Mouse (Mus musculus) heart, embryonic 12.5 days (tissue): ENCODE data around the gene Itgb3. TPM values are rescaled to one million over a fixed set of nuclear protein-coding genes. Genes with fewer than 3 reads are reported as not detected.
A peak's percentile ranks its signal among the peaks of the same experiment; 100 is the strongest.
"Not testable (repeated sequence)": the region's sequence is repeated elsewhere in the genome, so short reads cannot be mapped to it uniquely, and the experiment has no call there.

Experiments used
- ATAC-seq: fragments of 200-750 bp; cut with Nextera tagmentation; 2 replicates; pipeline ENCODE4 v1.8.0; 2017; ENCODE audit warnings: moderate TSS enrichment, moderate library complexity; ENCODE audit not compliant: insufficient number of reproducible peaks, low FRiP score
- H3K27ac ChIP-seq: fragments of 300-500 bp; sonication (generic); 2 replicates; pipeline ENCODE4 v1.5.1; 2016; ENCODE audit warnings: mild to moderate bottlenecking, moderate library complexity; ENCODE audit not compliant: poor library complexity, severe bottlenecking
- H3K27me3 ChIP-seq: fragments of 300-500 bp; sonication (generic); replicated peaks from 2 replicates; pipeline ENCODE4 v1.6.1; 2016; ENCODE audit warnings: mild to moderate bottlenecking, moderate library complexity
- H3K36me3 ChIP-seq: fragments of 300-500 bp; sonication (generic); 2 replicates; pipeline ENCODE4 v1.6.1; 2016; ENCODE audit warnings: mild to moderate bottlenecking, moderate library complexity
- H3K4me1 ChIP-seq: fragments of 300-500 bp; sonication (generic); replicated peaks from 2 replicates; pipeline ENCODE4 v1.6.1; 2016; ENCODE audit warnings: mild to moderate bottlenecking
- H3K4me2 ChIP-seq: fragments of 300-500 bp; sonication (generic); 2 replicates; pipeline ENCODE4 v1.6.1; 2016; ENCODE audit warnings: mild to moderate bottlenecking, moderate library complexity
- H3K4me3 ChIP-seq: fragments of 300-500 bp; sonication (generic); 2 replicates; pipeline ENCODE4 v1.5.1; 2016; ENCODE audit warnings: mild to moderate bottlenecking
- H3K9ac ChIP-seq: fragments of 300-500 bp; sonication (generic); 2 replicates; pipeline ENCODE4 v1.6.1; 2016; ENCODE audit warnings: mild to moderate bottlenecking, moderate library complexity
- H3K9me3 ChIP-seq: fragments of 300-500 bp; sonication (generic); replicated peaks from 2 replicates; pipeline ENCODE4 v1.6.1; 2016; ENCODE audit warnings: mild to moderate bottlenecking, moderate library complexity
- WGBS: fragments of 180-500 bp; shearing (Covaris S2); methylation state at CpG from one replicate; pipeline ENCODE4 v1.1.7; 2016; 5-methylcytosine and 5-hydroxymethylcytosine counted together
- polyA plus RNA-seq: library from polyadenylated mRNA; unstranded; fragments of >200 nt; fragmentation: Nextera tagmentation; extraction: Ambion mirVana; gene quantifications from 2 replicates; pipeline ENCODE4 v1.2.1, GENCODE M21; 2016

Itgb3 gene
- polyA plus RNA-seq = 9.6 and 11.9 TPM in 2 replicates

DNA sequence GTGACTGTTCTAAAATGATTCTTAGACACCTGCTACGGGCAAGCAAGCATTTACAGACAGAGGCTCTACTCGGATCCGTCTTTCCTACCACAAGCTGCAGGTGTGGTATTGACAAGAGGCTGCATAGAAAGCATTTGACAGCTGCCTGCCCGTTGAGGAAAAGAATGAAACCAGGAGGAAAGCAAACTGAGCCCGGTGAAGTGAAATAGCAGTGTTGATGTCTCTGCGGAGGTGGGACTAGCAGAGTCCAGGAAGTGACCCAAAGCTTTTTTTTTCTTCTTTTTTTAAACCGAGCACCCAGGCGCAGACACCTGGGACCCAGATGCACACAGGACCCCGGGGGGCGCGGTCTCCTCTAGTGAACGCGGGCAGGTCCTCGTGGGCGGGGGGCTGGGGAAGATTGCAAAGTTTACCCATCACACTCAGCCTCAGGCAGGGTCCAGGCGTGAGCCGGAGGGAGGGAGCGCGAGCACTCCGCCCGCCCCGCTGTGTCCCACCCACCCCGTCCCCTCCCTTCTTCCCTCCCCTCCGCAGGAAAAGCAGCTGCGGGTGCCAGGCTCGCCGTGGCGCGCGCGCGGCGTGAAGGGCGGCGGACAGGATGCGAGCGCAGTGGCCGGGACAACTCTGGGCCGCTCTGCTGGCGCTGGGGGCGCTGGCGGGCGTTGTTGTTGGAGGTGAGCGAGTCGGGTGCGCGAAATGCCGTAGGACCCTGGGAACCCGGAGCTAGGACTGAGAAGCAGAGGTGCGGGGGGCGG is at the start of gene Itgb3:
Gene Itgb3 (plus strand): TSS at position 510 of the 755 bp plus-strand sequence.
- peaks cover 14% of the 10 kb centered on the region for H3K4me1 ChIP-seq
- WGBS = under 1% methylated on average over 49 of the region's 51 CpGs

GRCm38 (mm10) chr11:104558065-104558464 is 49.7 kb upstream of the Itgb3 start:
- Histone ChIP-seq H3K36me3 (no peaks in the 10 kb centered on the region), H3K9ac (no peak overlapping the region), H3K27me3 (no peaks in the 10 kb centered on the region), H3K4me3 (no peak overlapping the region), H3K4me2 (peak overlapping the region; percentile 35), H3K27ac (peak overlapping the region; percentile 93), H3K4me1 (peaks cover 39% of the 10 kb centered on the region), H3K9me3 (no peaks in the 10 kb centered on the region)
- ATAC-seq = no peak
- WGBS = 34% methylated on average over 4 of the region's 4 CpGs

More for the DNA sequence above, at the start of gene Itgb3:
- ATAC-seq = peak; percentile 79
- Histone ChIP-seq H3K27me3 (peaks cover 10% of the 10 kb centered on the region), H3K36me3 (no peaks in the 10 kb centered on the region), H3K9me3 (no peaks in the 10 kb centered on the region), H3K27ac (peak within 1 kb of the TSS; percentile 2; the same call in 1 of the 2 replicates), H3K4me2 (peak within 1 kb of the TSS; percentile 98), H3K4me3 (peak within 1 kb of the TSS; percentile 63), H3K9ac (peak within 1 kb of the TSS; percentile 71)

DNA sequence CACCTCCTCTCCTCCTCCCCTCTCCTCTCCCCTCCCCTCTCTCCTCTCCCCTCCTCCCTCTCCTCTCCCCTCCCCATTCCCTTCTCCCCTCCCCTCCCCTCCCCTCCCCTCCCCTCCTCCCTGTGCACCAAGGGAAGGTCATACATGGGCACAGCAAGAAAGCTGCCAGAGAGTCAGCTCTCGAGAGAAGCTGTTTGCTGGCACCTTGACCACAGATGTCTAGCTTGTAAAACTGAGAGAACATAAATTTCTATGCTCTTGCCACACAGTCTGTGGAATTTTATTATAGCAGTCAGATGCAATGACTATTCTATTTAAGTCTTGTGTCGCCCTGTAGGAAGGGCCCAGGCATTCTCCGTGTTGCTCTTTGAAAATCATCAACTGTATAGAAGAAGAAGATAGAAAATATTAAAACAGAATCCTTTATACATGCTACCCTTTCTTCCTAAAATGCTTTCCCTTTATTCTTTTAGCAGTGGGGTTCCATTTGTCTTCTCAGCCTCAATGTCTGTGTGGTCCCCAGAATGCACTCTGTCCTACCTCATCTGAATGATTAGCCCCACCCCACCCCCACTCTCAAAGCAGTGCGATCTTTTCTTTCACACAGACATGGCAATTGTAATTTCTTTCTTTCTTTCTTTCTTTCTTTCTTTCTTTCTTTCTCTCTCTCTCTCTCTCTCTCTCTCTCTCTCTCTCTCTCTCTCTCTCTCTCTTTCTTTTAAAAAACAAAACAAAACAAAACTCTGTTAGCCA is 49.0 kb upstream of the Itgb3 start:
- Histone ChIP-seq H3K27ac (peak overlapping the region; percentile 93), H3K4me1 (peaks cover 46% of the 10 kb centered on the region), H3K27me3 (no peaks in the 10 kb centered on the region), H3K36me3 (no peaks in the 10 kb centered on the region), H3K4me3 (no peak overlapping the region), H3K4me2 (peak overlapping the region; percentile 35), H3K9ac (no peak overlapping the region), H3K9me3 (no peaks in the 10 kb centered on the region)
- ATAC-seq = 0 out of 2 replicates have a peak, but pooled peaks have one; percentile 33
- 59% methylated on average over 4 of the region's 4 CpGs for whole genome bisulfite sequencing

DNA sequence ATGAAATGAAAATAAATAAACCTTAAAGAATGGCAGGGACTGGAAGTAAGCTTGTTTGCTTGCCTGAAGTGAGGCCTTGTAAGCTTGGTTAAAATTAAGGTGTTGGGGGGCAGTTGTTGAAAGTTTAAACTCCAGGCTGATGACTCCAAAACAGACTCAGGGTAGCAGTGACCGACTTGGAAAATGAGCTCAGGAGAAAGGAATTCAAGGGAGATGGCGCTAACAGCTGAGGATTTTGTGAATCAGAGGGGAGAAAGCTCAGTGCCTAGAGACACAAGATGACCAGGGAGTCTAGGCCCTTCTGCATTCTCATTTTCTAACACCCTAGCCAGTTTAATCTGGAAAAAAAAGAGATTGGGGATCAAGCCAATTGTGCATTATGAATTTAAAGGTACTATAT is 46.8 kb upstream of the Itgb3 start:
- H3K36me3 ChIP-seq = no peaks in the 10 kb centered on the region
- ATAC-seq = no peak
- no peak overlapping the region for H3K4me3 ChIP-seq
- H3K4me2 ChIP-seq = peak overlapping the region; percentile 21; the same call in 1 of the 2 replicates
- H3K4me1 ChIP-seq = peaks cover 52% of the 10 kb centered on the region
- 15% methylated on average over 2 of the region's 2 CpGs for WGBS
- H3K9ac ChIP-seq = no peak overlapping the region
- H3K27me3 ChIP-seq = no peaks in the 10 kb centered on the region
- no peaks in the 10 kb centered on the region for H3K9me3 ChIP-seq
- H3K27ac ChIP-seq = peak overlapping the region; percentile 86

- Histone ChIP-seq H3K27ac (no peak overlapping the region), H3K9me3 (no peaks in the 10 kb centered on the region), H3K36me3 (no peaks in the 10 kb centered on the region), H3K4me2 (no peak overlapping the region), H3K27me3 (no peaks in the 10 kb centered on the region), H3K9ac (no peak overlapping the region), H3K4me1 (peaks cover 68% of the 10 kb centered on the region), H3K4me3 (no peak overlapping the region)
- 6% methylated on average over 1 of the region's 1 CpGs for WGBS
- no peak for ATAC-seq
These were observed 44.3 kb upstream of the Itgb3 start for GRCm38 (mm10) chr11:104563496-104563895.

DNA sequence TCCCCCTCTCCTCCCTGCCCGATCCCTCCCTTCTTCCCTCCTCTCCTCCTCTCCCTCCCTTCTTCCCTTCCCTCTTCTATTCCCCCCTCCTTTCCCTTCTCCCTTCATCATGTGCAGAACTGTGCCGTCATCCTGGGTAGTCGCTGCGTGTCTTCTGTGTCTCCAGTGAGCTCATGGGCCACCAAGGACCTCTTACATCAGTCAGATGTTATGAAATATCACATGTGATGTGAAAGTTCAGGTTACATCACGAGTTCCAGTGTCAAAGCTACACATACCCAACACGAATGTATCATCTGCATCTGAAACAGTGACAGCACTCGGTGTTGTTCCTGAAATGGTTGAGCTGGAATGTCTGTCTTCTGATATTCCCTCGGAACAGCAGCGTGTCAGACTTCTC is 42.6 kb upstream of the Itgb3 start:
- no peak overlapping the region for H3K4me2 ChIP-seq
- no peak overlapping the region for H3K4me3 ChIP-seq
- no peak overlapping the region for H3K27ac ChIP-seq
- H3K9me3 ChIP-seq = peaks cover 5% of the 10 kb centered on the region; the same call in 1 of the 2 replicates
- H3K27me3 ChIP-seq = no peaks in the 10 kb centered on the region
- no peaks in the 10 kb centered on the region for H3K36me3 ChIP-seq
- no peak for ATAC-seq
- WGBS = 81% methylated on average over 9 of the region's 9 CpGs
- H3K4me1 ChIP-seq = peaks cover 56% of the 10 kb centered on the region
- H3K9ac ChIP-seq = no peak overlapping the region

GRCm38 (mm10) chr11:104566097-104566496 is 41.7 kb upstream of the Itgb3 start:
- Histone ChIP-seq H3K9me3 (peaks cover 5% of the 10 kb centered on the region; the same call in 1 of the 2 replicates), H3K27ac (no peak overlapping the region; the same call in 1 of the 2 replicates), H3K9ac (no peak overlapping the region), H3K4me1 (peaks cover 50% of the 10 kb centered on the region), H3K4me2 (no peak overlapping the region), H3K36me3 (no peaks in the 10 kb centered on the region), H3K27me3 (no peaks in the 10 kb centered on the region), H3K4me3 (no peak overlapping the region)
- no peak for ATAC-seq
- WGBS = 59% methylated on average over 6 of the region's 6 CpGs

- no peak for ATAC-seq
- Histone ChIP-seq H3K4me3 (no peak overlapping the region), H3K36me3 (no peaks in the 10 kb centered on the region), H3K9ac (no peak overlapping the region), H3K27ac (no peak overlapping the region), H3K4me1 (peaks cover 50% of the 10 kb centered on the region), H3K27me3 (no peaks in the 10 kb centered on the region), H3K4me2 (no peak overlapping the region), H3K9me3 (peaks cover 5% of the 10 kb centered on the region; the same call in 1 of the 2 replicates)
- 81% methylated on average over 2 of the region's 2 CpGs for WGBS
These were observed 41.0 kb upstream of the Itgb3 start for GRCm38 (mm10) chr11:104566796-104567195.

DNA sequence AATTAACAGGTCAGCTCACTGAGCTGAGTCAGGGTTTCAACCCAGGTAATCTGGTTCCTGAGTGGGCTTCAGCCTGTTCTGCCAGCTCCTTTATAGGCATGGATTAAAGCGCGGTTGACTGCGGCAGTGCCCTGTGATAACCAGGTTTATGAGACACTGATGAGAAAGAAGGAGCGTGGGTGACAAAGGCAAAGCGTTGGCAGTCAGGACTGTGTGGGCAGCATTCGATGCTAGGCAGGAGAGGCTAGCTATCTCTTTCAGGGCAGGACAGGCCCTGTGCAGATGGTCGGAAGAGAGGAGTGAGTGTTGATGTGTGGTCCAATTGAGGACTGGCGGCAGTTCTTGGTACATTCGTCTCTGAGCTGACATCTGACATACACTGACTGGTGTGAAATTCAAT is 40.1 kb upstream of the Itgb3 start:
- Histone ChIP-seq H3K4me2 (no peak overlapping the region), H3K27me3 (no peaks in the 10 kb centered on the region), H3K36me3 (no peaks in the 10 kb centered on the region), H3K9ac (0 out of 2 replicates have a peak overlapping the region, but pooled peaks have one; percentile 16), H3K9me3 (peaks cover 5% of the 10 kb centered on the region; the same call in 1 of the 2 replicates), H3K4me1 (peaks cover 53% of the 10 kb centered on the region), H3K27ac (0 out of 2 replicates have a peak overlapping the region, but pooled peaks have one; percentile 17), H3K4me3 (no peak overlapping the region)
- no peak for ATAC-seq
- WGBS = 50% methylated on average over 9 of the region's 9 CpGs

- WGBS = 91% methylated on average over 4 of the region's 4 CpGs
- Histone ChIP-seq H3K4me2 (no peak overlapping the region), H3K27ac (no peak overlapping the region)
These were observed 39.5 kb upstream of the Itgb3 start for GRCm38 (mm10) chr11:104568326-104568725.

DNA sequence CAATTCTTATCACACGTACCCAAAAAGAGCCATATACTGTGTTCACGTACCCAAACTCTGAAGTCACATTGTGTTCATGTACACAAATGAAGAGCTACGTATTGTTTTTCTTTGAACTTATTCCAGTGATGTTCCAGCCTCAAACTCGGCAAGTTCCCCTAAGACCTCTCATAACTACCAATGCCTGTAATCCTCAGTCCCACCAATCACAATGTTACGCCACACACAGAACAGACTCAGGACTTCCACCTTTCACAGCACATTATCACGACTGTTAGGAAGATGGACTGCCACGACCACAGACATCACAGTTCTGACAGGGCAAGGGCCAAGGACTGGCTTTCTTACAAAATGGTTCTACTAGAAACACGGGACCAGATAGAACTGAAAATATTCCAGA is 37.3 kb upstream of the Itgb3 start:
- H3K9ac ChIP-seq, H3K27ac ChIP-seq, H3K9me3 ChIP-seq, H3K4me2 ChIP-seq, H3K36me3 ChIP-seq, H3K4me3 ChIP-seq, H3K27me3 ChIP-seq, ATAC-seq: not testable (repeated sequence)
- WGBS = 72% methylated on average over 8 of the region's 8 CpGs
- peaks cover 47% of the 10 kb centered on the region for H3K4me1 ChIP-seq

More at GRCm38 (mm10) chr11:104568326-104568725, 39.5 kb upstream of the Itgb3 start:
- Histone ChIP-seq H3K9me3 (peaks cover 5% of the 10 kb centered on the region; the same call in 1 of the 2 replicates), H3K27me3 (no peaks in the 10 kb centered on the region), H3K9ac (no peak overlapping the region; the same call in 1 of the 2 replicates), H3K4me3 (no peak overlapping the region), H3K36me3 (no peaks in the 10 kb centered on the region), H3K4me1 (peaks cover 53% of the 10 kb centered on the region)
- ATAC-seq = no peak
